Mouse (Mus musculus) thymus, adult 18-20 months (tissue): Measurements from ENCODE around the gene Riok1.

Source experiments
- DNase-seq, 2 experiments: peaks; one replicate each; pipeline ENCODE4 v3.0.0; 2022; ENCODE audit warnings: mixed read lengths in 2 of 2

Riok1 gene

GRCm38 (mm10) chr13:38036343-38037043 lies at the start of gene Riok1:
Gene Riok1 (plus strand): TSS chr13:38036995.
- DNase-seq = peak in 1 of 2 experiments; percentile 14

DNA sequence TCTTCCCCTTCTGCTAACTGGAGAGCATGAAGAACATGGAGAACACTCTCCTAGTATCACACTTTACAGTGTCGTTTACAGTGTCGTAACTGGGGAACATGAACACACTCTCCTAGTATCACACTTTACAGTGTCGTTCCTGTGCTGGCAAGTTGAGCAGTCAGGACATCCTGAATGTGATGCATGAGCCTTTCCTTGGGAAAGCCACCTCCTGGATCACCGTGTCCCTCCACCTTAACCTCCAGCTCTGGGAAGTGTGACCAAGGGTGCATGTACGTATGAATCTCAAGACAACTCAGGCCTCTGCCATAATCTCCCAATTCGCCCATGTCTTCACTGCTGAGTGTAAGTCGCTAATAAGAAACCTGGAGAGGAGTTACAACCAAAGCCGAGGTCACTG lies 47.1 kb upstream of the Riok1 start:
- no peak for DNase-seq

- no peak for DNase-seq
Measured at GRCm38 (mm10) chr13:37992638-37993371, 44.0 kb upstream of the Riok1 start.

GRCm38 (mm10) chr13:37993376-37993703 lies 43.5 kb upstream of the Riok1 start:
- DNase-seq = no peak

DNA sequence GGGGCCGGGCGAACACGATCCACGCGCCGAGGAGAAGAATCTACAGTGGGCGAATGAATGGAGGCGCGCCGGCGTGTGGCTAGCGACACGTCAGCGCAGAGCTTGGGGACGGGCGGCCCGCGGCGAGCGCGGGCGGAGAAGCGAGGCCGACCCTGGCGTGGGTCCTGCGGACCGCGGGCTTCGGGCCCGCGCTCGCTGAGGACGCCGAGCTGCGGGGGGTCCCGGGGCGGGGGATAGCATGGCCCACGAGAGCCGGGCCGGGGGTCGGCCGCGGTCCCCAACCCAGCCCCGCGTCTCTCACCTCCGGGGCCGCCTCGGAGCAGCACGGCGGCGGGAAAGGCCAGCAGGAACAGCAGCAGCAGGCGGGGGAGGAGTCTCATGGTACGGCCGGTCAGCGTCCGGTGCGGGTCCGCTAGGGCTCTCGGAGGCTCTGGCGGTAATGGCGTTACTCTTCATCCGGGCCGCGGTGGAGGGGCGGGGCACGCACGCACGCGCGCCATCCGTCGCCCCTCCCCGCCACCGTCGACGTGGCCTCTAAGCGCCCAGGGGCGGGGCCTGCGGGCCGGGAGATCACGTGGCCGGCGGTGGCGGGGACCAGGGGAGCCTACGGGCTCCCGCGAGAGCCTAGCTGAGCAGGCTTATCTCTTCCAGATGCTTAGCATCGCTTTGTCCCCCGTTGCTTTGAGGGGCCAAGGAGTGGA lies 42.9 kb upstream of the Riok1 start, which contains the start of gene Ssr1:
Gene Ssr1 (minus strand): TSS at position 514 of the 701 bp plus-strand sequence.
- peak; percentile 88 for DNase-seq

DNA sequence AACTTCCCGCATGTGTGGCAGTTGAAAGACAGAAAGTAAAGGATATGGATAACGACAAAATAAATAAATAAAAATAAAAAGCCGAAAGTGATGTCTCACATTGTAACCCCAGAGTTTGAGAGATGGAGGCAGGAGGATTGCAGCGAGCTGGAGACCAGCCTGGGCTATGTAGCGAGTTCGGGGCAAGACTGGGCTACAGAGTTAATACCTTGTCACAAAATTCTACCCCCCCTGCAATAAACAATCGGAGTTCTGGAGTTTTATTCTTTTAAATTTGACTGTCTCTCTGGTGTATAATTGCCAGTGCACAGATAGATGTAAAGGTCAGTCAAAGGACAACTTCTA lies 42.4 kb upstream of the Riok1 start:
- no peak for DNase-seq

DNA sequence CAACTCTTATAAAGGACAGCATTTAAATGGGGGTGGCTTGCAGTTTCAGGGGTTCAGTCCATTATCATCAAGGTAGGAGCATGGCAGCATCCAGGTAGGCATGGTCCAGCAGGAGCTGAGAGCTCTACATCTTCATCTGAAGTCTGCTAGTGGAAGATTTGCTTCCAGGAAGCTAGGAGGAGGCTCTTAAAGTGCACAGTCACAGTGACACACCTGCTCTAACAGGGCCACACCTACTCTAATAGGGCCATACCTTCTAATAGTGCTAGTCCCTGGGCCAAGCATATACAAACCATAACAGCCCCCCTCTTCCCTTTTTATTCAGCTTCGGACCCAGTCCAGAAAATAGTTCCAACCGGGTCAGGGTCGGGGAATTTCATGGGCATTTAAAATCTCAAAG lies 37.1 kb upstream of the Riok1 start:
- no peak for DNase-seq

DNA sequence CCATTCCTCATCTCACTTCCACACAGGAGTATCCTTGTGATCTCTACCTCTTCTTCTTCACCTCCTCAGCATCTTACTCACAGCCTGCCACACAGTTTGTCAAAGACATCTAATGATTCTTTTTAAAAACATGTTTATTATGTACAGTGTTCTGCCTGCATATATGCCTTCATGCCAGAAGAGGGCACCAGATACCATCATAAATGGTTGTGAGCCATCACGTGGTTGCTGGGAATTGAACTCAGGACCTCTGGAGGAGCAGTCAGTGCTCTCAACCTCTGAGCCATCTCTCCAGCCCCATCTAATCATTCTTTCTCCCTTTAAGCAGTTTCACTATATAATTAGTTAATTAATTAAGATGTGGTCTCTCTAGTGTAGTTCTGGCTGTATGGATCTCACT lies 34.3 kb upstream of the Riok1 start:
- no peak for DNase-seq

- DNase-seq = no peak
Measured at GRCm38 (mm10) chr13:38007972-38008371, 28.8 kb upstream of the Riok1 start.

- no peak for DNase-seq
Measured at GRCm38 (mm10) chr13:38009721-38010408, 26.9 kb upstream of the Riok1 start.

DNA sequence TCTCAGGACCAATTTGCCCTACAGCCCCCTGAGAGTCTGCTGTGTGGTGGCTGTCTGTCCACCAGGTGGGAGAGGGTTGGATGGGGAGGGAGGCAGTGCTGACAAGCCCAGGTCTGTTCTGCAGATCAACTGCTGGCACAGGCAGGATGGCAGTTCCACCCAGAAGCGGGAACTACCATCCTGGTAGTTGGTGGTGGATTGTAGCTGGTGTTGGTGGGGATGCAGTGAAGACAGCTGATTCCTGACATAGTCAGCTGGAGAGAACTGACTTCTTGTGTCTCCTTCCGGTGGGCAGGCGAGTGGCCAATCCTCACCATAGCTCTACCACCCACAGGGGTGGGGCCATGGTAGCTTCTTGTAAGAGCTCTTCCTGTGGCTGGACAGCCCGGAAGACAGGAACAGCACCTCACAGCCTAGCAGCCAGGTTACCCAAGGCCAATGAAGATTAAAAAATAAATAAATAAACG lies 26.3 kb upstream of the Riok1 start:
- DNase-seq = no peak

DNA sequence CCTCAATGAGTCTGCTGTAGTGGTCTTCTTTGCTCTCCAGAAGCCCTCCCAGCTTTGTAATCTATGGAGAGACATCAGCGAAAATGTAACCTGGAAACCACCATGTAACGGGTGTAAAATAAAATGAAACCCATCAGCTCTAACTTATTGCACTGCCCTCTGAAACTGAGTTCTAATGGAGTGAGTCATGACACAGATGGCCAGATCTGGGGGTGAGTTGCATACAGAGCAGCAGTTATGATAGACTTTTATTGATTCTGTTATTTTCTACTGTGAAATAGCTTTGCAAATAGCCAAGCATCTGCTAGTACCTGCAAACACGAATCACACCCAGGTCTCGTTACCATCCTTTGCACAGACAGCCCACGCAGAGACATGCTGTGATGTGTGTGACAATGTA lies 24.4 kb upstream of the Riok1 start:
- no peak for DNase-seq

DNA sequence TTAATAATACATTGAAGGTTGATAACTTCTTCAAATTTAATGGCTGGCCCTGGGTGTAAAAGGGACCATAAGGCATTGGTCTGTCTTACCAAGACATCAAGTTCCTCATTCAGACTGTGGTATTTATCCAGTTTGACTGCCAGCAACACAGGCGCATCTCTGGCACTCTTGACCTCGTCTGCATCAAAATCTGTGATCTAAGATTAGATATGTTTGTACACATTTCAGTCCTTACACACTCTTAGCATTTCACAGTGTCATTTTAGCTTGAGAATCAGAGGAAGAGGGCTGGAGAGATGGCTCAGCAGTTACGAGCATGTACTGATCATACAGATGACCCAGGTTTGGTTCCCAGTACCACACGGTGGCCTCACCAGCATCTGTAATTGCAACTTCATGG lies 21.2 kb upstream of the Riok1 start:
- DNase-seq = no peak

- DNase-seq = no peak
Measured at GRCm38 (mm10) chr13:38018791-38019190, 18.0 kb upstream of the Riok1 start.

- DNase-seq = no peak
Measured at GRCm38 (mm10) chr13:38025874-38026273, 10.9 kb upstream of the Riok1 start.

GRCm38 (mm10) chr13:38027618-38028248 lies 9.1 kb upstream of the Riok1 start:
- no peak for DNase-seq

GRCm38 (mm10) chr13:38028407-38028806 lies 8.4 kb upstream of the Riok1 start:
- DNase-seq = no peak

DNA sequence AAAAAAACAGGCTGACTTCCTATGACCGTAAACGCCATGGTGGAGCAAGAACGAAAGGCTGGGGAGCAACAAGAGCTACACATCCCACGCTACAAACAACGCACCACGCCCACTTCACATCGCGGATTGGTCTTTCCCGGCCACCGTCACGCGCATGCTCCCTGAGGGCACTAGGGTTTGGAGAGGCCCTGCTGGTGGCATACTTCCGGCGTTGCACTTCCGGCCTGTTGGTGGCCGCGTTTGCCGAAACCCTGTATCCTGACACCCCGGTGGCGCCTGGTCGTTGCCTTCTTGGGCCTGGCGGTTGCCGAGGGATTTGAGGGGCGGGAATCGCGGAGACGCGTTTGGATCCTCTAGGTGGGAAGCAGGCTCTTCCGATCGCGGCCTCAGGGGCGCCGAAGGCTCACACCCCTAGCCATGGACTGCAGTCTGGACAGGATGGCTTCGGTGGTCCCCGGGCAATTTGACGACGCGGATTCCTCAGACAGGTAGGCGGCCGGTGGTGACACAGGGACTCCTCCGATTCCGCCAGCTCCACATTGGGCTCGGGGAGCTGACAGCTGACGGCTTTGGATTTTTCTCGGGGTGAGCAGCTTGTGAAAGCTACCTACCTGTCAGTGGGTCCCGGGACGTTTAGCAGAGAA lies 371 bp downstream of the Riok1 start, which contains the start of gene Cage1:
Gene Cage1 (minus strand): TSS at position 26 of the 644 bp plus-strand sequence.
- peak; percentile 92 to 96 for DNase-seq

DNA sequence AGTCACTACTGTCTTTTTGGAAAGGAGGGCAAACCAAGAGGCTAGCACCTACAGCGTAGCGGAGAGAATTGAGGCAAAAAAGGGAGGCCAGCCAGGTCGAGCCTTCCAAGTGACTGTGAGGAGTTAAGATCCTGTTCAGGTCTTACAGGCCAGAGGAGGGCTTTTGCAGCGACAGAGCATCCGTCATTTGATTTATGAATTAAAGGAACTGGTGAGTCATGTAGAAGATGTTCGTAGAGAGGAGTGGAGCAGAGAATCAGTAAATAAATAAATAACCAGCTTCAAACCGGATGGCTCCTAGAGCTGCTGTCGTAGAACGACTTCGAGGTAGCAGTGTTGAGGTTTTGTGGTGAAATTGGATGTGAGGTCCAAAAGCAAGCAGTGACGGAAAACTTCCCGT lies 1.0 kb downstream of the Riok1 start:
- DNase-seq = no peak

DNA sequence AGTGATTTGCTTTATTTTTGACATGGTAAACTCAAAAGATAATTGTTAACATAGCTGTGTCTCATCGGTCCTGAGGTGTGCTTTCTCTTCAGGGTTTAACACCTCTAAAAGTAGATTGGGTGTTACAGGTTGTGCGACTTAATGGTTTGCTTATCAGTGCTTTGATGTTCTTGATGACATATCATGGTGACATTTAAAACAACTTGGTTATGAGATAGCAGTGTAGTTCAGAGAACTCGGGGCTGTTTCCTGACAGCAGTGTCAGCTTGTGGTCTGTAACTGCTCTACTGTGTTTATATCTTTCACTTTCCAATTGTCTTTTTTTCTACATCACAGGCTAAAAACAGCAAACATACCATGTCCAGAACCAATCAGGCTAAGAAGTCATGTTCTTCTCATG lies 13.1 kb downstream of the Riok1 start:
- no peak for DNase-seq

DNA sequence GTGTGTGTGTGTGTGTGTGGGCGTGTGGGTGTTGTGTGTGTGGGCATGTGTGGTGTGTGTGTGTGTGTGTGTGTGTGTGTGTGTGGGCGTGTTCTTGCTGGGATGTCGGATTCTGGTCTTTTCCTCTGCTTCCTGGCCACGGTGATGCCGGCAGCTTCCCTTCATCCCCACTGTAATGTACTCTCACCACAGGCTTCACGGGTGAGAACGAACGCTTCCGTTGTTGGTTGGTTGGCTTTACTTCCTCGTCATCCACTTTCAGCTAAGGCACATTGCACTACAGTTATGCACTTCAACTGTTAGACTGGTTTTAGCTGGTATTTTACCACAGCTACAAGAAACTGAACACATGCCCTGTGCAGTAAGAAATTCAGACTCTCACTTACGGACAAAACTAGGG lies 25.9 kb downstream of the Riok1 start:
- no peak for DNase-seq
